Mouse (Mus musculus): ENCODE results near the gene Trim25.

- no peak for TF ChIP-seq CTCF (IDR thresholded peaks at IDR 0.05; ENCODE audit: low read depth, low read length)
- TF ChIP-seq POLR2A (IDR thresholded peaks at IDR 0.05; ENCODE audit: extremely low read depth, insufficient read depth, low read length) = no peak
Measured at GRCm38 (mm10) chr11:89017514-89018182, 18.5 kb downstream of the Trim25 start.

Data from liver, adult 2 months (tissue).